Mouse (Mus musculus): ENCODE results near the gene Pogk. TPM values are rescaled to one million over a fixed set of nuclear protein-coding genes. Genes with fewer than 3 reads are reported as not detected.
A peak's percentile ranks its signal among the peaks of the same experiment; 100 is the strongest.

The Pogk gene
- polyA plus RNA-seq, 1 experiment from 2014 or later = 26.1 TPM

DNA sequence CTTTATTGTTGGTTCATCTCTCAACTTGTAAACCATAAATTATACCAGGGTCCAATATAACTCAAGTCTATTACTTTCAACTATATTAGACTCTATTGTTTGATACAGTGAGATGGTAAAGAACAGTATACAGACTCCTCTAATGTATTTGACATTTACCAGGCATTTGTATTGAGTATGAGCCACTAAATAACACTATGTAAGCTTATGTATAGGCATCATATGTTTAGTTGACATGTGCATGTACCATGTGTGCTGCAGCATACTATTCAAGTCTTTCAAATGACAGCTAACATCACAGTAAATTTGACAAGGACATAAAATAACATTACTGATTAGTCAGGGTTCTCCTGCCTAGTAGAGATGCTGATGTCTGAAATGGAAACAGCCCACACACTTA, 46.5 kb downstream of the Pogk start:
- H3K4me1 ChIP-seq = no peaks in the 10 kb centered on the region
- H3K4me3 ChIP-seq = no peak overlapping the region
- H3K9me3 ChIP-seq (replicated peaks) = no peaks in the 10 kb centered on the region
- no peaks in the 10 kb centered on the region for H3K36me3 ChIP-seq
- H3K27me3 ChIP-seq (ENCODE audit: low read depth, poor library complexity, severe bottlenecking) = no peaks in the 10 kb centered on the region
- no peak for DNase-seq (ENCODE audit: low spot score)
- no peak overlapping the region for H3K27ac ChIP-seq (replicated peaks)

DNA sequence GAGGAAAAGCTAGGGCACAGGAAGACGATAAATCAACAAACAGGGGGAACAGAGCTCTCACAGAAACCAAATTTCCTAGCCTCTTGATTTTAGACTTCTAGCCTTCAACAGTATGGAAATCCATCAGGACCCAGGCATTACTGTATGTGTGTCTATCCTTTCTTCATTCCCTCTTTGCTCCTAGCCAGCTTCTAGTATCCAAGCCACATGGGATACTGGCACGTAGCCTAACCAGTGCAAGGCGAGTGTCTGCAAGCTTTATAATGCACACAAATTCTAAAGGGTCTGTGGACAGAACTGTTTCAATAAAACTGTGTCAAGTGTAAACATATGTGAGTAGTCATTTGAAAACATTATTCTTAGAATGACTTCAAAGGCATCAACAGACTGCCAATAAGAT, 47.0 kb downstream of the Pogk start:
- DNase-seq (ENCODE audit: low spot score) = no peak
- H3K4me3 ChIP-seq = no peak overlapping the region
- H3K4me1 ChIP-seq = no peaks in the 10 kb centered on the region
- no peaks in the 10 kb centered on the region for H3K9me3 ChIP-seq (replicated peaks)
- no peaks in the 10 kb centered on the region for H3K27me3 ChIP-seq (ENCODE audit: low read depth, poor library complexity, severe bottlenecking)
- WGBS = 89% methylated on average over 3 of the region's 3 CpGs
- H3K36me3 ChIP-seq = no peaks in the 10 kb centered on the region
- no peak overlapping the region for H3K27ac ChIP-seq (replicated peaks)

DNA sequence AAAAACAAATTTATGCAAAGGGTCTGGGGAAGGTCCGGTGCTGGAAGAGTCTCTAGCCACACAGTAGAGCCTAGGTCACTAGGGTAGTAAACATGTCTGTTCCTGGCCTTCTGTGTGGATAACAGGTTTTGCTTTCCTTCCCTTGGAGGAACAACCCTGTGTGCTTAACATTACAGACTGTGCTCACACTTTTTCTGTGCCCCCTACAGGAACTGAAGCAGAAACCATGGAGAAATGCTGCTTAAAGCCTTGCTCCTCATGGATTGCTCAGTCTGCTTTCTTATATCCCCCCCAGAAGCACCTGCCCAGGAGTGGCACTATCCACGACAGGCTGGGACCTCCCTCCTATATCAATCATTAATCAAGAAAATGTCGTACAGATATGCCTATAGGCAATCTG, 47.8 kb downstream of the Pogk start:
- Histone ChIP-seq H3K27me3 (ENCODE audit: low read depth, poor library complexity, severe bottlenecking) (no peaks in the 10 kb centered on the region), H3K4me1 (no peaks in the 10 kb centered on the region), H3K4me3 (no peak overlapping the region), H3K9me3 (replicated peaks) (no peaks in the 10 kb centered on the region), H3K36me3 (no peaks in the 10 kb centered on the region), H3K27ac (replicated peaks) (no peak overlapping the region)
- 81% methylated on average over 3 of the region's 3 CpGs for WGBS
- DNase-seq (ENCODE audit: low spot score) = no peak

DNA sequence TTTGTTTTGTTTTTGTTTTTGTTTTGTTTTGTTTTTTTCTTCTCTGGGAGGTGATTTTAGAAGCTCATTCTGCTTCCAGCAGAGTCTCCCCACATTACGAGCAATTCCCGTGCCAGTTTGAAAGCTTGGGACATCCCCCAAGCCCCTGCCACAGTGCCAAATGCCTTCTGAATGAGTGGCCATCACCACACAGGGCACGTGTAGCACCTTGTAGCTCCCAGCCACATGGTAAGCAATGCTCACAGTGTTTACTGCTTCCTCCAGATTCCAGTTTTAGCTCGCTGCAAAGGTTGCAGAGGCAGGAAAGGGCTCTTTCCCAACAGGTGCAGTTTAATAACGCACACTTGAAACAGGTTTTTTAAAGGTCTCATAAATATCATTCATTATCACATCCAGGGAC, 48.8 kb downstream of the Pogk start:
- no peaks in the 10 kb centered on the region for H3K4me1 ChIP-seq
- no peak overlapping the region for H3K4me3 ChIP-seq
- H3K9me3 ChIP-seq (replicated peaks) = no peaks in the 10 kb centered on the region
- no peak overlapping the region for H3K27ac ChIP-seq (replicated peaks)
- no peak for DNase-seq (ENCODE audit: low spot score)
- no peaks in the 10 kb centered on the region for H3K27me3 ChIP-seq (ENCODE audit: low read depth, poor library complexity, severe bottlenecking)
- WGBS = 82% methylated on average over 5 of the region's 5 CpGs
- no peaks in the 10 kb centered on the region for H3K36me3 ChIP-seq

DNA sequence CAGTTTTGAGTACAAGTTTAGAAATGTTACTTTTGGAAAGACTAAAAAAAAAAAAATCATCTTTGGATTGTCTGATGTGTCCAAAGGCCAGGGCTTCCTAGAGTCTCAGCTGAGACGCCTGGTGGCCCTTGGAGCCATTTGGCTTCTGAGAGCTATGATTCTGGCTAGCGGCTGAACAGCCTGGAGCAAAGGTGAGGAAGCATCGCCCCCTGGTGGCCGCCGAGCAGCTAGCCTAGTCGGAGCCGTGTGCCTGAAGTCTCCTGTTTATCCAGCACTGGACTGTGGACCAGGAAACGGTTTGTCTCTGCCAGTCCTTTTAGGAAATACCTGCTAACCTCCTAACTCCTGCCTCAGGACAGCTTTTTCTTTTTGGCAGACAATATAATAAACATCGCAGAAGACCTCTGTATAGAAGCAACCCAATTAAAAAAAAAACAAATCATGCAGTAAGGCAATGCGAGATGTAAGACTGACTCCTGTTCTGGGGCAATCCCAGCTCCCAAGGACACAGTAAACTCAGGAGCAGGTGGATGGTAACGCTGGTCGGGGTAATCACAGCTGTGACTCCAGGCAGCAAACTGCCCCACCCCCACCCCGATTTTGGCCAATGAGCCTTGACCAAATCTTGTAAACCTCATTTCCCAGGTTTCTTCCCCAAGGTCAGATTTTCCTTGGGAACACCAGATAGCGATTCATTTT, 49.4 kb downstream of the Pogk start:
- Histone ChIP-seq H3K36me3 (no peaks in the 10 kb centered on the region), H3K9me3 (replicated peaks) (no peaks in the 10 kb centered on the region), H3K27me3 (ENCODE audit: low read depth, poor library complexity, severe bottlenecking) (no peaks in the 10 kb centered on the region), H3K27ac (replicated peaks) (no peak overlapping the region), H3K4me3 (no peak overlapping the region), H3K4me1 (no peaks in the 10 kb centered on the region)
- WGBS = 27% methylated on average over 14 of the region's 14 CpGs
- DNase-seq (ENCODE audit: low spot score) = peak; percentile 88

DNA sequence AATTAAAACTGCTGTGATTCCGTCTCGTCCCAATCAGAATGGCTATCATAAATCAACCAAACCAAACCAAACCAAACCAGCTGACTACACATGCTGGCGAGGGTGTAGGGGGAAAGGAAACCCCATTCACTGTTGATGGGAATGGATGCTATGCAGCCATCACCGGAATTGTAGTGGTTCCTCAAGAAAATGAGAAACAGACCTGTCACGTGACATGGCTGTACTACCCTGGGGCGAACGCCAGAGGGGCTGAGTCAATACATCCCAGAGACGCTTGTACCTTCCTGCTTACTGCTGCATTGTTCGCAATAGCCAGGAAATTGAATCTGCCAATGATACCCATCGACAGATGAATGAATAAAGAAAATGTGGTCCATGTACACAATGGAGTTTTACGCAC, 59.9 kb downstream of the Pogk start:
- H3K4me3 ChIP-seq = no peak overlapping the region
- WGBS = 78% methylated on average over 11 of the region's 11 CpGs
- DNase-seq (ENCODE audit: low spot score) = no peak
- H3K9me3 ChIP-seq (replicated peaks) = no peaks in the 10 kb centered on the region
- no peaks in the 10 kb centered on the region for H3K27me3 ChIP-seq (ENCODE audit: low read depth, poor library complexity, severe bottlenecking)
- H3K27ac ChIP-seq (replicated peaks) = no peak overlapping the region
- no peaks in the 10 kb centered on the region for H3K36me3 ChIP-seq
- H3K4me1 ChIP-seq = peaks cover 22% of the 10 kb centered on the region

DNA sequence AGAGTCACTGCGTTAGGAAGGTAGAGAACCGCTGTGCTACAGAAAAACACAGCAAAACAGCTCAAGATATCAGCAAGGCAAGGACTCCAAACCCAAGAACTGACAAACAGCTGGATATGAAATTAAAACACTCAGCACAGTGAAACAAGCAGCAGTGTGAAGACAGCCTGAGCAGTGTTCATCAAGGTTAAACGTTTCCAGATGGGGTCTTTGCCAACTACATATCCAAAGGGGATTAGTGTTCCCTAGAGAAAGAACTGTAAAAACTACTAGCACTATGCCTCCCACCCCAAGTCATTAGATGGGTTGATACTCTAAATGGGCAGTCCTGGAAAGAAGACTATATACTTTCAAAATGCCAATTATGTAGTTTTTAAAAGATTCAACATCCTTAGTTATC, 60.3 kb downstream of the Pogk start:
- no peak for DNase-seq (ENCODE audit: low spot score)
- Histone ChIP-seq H3K4me1 (peaks cover 25% of the 10 kb centered on the region), H3K4me3 (no peak overlapping the region), H3K27ac (replicated peaks) (no peak overlapping the region), H3K9me3 (replicated peaks) (no peaks in the 10 kb centered on the region), H3K27me3 (ENCODE audit: low read depth, poor library complexity, severe bottlenecking) (no peaks in the 10 kb centered on the region), H3K36me3 (no peaks in the 10 kb centered on the region)
- 84% methylated on average over 3 of the region's 3 CpGs for WGBS

DNA sequence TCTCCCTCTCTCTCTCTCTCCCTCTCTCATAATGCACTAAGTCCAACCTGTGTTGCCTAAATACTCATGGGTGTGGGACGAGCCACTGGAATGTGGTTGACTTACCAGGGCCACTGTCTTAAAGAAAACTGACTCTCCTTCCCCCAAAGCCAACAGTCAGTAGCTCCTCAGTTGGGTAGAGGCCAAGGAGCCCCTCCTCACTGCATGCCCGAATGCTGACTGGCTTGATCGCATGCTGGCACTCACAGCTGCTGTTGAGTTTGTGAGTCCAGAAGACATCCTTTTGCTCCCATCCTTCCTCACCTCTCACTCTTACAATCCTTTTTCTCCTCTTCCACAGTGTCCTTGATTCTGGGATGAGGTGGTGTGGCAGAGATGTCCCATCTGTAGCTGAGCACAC, 62.8 kb downstream of the Pogk start:
- WGBS = 82% methylated on average over 3 of the region's 3 CpGs
- H3K36me3 ChIP-seq = no peaks in the 10 kb centered on the region
- no peak overlapping the region for H3K27ac ChIP-seq (replicated peaks)
- no peak for DNase-seq (ENCODE audit: low spot score)
- no peaks in the 10 kb centered on the region for H3K9me3 ChIP-seq (replicated peaks)
- peaks cover 28% of the 10 kb centered on the region for H3K4me1 ChIP-seq
- no peaks in the 10 kb centered on the region for H3K27me3 ChIP-seq (ENCODE audit: low read depth, poor library complexity, severe bottlenecking)
- H3K4me3 ChIP-seq = no peak overlapping the region

DNA sequence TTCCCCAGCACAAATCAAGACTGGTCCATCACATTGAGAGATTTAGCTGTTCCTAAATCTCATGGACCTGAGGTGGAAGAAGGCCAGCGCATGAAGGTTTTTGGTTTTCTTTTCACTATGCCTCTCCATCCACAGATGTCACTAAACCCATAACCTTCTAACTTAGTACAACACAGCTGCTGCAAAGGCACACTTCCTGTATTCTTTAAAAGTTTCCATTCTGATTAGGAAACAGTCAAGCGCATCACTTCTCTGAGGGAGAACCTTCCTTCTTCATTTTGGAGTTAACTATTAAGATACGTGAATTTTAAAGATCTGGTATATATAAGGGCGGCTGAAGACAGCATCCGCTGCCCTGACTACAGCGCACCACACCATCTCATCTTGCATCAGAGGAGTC, 64.1 kb downstream of the Pogk start:
- DNase-seq (ENCODE audit: low spot score) = no peak
- Histone ChIP-seq H3K4me3 (no peak overlapping the region), H3K9me3 (replicated peaks) (no peaks in the 10 kb centered on the region), H3K4me1 (peaks cover 28% of the 10 kb centered on the region), H3K27ac (replicated peaks) (no peak overlapping the region), H3K36me3 (no peaks in the 10 kb centered on the region), H3K27me3 (ENCODE audit: low read depth, poor library complexity, severe bottlenecking) (no peaks in the 10 kb centered on the region)
- WGBS = 96% methylated on average over 6 of the region's 6 CpGs

DNA sequence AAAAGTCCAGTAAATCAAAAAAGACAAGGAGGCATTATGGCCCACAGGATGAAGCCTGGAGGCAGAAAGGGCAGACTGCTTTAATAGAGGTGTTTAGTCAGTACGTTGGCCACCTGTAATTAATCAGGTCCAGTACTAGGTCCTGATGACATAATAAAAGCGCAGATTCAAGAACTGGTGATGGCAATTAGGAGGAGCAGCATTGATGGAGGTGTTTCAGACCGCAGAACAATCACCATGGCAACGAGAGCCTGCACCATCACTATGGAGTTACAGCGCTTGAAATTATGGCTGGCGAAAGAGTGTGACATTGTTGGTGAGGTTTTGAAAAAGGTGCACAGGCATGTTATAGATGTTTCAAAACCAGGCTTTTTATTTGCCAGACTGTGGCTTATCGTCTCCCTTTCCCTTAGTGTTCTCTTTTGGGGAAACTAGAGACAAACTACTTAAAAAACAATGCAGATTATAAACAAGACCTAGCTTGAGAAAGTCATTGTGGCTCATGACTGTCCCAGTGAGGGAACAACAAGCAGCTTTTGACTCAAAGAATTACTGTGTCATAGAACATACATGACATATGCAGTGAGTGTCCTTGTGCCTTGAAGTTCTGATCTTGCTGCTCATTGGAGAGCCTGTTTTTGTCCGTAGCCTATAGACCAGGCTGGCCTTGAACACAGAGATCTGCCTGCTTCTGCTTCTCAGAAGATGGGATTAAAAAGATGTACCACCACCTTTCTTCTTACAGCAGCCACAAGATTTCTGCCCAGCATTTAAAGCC, 65.2 kb downstream of the Pogk start:
- no peak for DNase-seq (ENCODE audit: low spot score)
- 68% methylated on average over 8 of the region's 8 CpGs for WGBS
- H3K9me3 ChIP-seq (replicated peaks) = no peaks in the 10 kb centered on the region
- no peaks in the 10 kb centered on the region for H3K36me3 ChIP-seq
- no peaks in the 10 kb centered on the region for H3K27me3 ChIP-seq (ENCODE audit: low read depth, poor library complexity, severe bottlenecking)
- H3K4me1 ChIP-seq = peaks cover 28% of the 10 kb centered on the region
- no peak overlapping the region for H3K4me3 ChIP-seq
- H3K27ac ChIP-seq (replicated peaks) = no peak overlapping the region

DNA sequence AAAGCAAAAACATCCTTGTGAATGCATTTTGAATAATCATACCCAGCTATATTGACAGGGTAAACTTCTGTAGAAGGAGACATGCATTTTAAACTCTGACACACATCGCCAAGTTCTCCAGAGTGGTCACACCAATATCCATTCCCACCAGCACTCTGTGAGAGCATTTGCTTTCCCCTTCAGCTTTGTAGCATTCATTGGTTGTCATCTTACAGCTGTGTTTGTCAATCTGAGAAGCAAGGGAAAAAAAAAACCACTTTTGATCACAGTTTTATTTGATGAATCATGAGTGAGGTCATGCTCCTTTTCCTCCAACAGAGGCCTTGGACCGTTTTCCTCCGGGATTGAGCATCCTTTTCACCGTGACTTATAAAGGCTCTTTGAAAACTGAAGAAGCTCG, 66.1 kb downstream of the Pogk start:
- Histone ChIP-seq H3K9me3 (replicated peaks) (no peaks in the 10 kb centered on the region), H3K4me3 (no peak overlapping the region), H3K36me3 (no peaks in the 10 kb centered on the region), H3K27me3 (ENCODE audit: low read depth, poor library complexity, severe bottlenecking) (no peaks in the 10 kb centered on the region), H3K4me1 (peaks cover 28% of the 10 kb centered on the region), H3K27ac (replicated peaks) (no peak overlapping the region)
- DNase-seq (ENCODE audit: low spot score) = no peak
- WGBS = 78% methylated on average over 5 of the region's 5 CpGs

DNA sequence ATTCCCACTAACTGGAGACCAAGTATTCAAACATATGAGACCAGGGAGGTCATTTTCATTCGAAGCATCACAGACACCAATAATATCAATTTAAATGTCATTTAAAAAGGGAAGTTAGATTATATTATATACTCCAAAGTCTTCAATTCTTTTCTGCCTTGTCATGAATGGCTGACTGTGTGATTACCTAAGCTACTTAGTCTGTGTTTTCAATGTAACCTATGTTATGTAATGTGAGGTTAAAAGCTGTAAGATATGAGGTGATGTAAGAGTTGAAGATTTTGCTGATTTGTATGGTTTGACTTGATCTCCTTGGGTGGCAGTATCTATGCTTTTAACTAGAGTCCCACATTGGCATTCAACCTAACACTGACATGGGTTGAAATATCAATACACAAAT, 67.1 kb downstream of the Pogk start:
- Histone ChIP-seq H3K27ac (replicated peaks) (no peak overlapping the region), H3K4me1 (peaks cover 21% of the 10 kb centered on the region), H3K4me3 (no peak overlapping the region), H3K9me3 (replicated peaks) (no peaks in the 10 kb centered on the region), H3K27me3 (ENCODE audit: low read depth, poor library complexity, severe bottlenecking) (no peaks in the 10 kb centered on the region), H3K36me3 (no peaks in the 10 kb centered on the region)
- DNase-seq (ENCODE audit: low spot score) = no peak
- WGBS = 83% methylated on average over 1 of the region's 1 CpGs

DNA sequence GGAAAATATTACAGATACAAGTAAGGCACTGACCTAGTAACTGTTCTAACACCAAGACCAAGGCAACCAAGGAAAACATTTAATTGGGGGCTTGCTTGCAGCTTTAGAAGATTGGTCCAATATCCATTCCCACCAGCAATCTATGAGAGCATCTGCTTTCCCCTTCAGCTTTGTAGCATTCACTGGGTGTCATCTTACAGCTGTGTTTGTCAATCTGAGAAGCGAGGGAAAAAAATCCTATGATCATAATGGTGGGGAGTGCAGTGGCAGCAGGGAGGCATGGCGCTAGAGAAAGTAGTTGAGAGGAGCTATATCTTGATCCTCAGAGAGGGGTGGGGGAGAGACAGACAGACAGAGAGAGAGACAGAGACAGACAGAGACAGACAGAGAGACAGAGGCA, 67.6 kb downstream of the Pogk start:
- Histone ChIP-seq H3K27ac (replicated peaks) (no peak overlapping the region), H3K36me3 (no peaks in the 10 kb centered on the region), H3K27me3 (ENCODE audit: low read depth, poor library complexity, severe bottlenecking) (no peaks in the 10 kb centered on the region), H3K9me3 (replicated peaks) (no peaks in the 10 kb centered on the region), H3K4me1 (peaks cover 21% of the 10 kb centered on the region), H3K4me3 (no peak overlapping the region)
- 73% methylated on average over 2 of the region's 2 CpGs for WGBS
- no peak for DNase-seq (ENCODE audit: low spot score)
